10 mouse cellular contexts compared by ENCODE assay signal in genomic region chr5:64196866-64197321, GRCm38 (mm10). TPM values are rescaled to one million over a fixed set of nuclear protein-coding genes. Genes with fewer than 3 reads are reported as not detected.
A peak's percentile ranks its signal among the peaks of the same experiment; 100 is the strongest.
DNase-seq lines count a peak whose midpoint lies in the region; ATAC-seq lines count a peak whose summit lies in the region.
"Had no signal": no experiment of that assay in that cellular context is flagged by ENCODE, and none has a peak within 500 bp of the region (broad histone marks: within the 10 kb centered on the region; RNA-seq: fewer than 3 reads in every experiment).

No protein-coding gene starts in this region.

- no peak overlapping the region for H3K9ac ChIP-seq in hindbrain, embryonic 16.5 days (ENCODE audit: low read depth, low read length)
- no peak overlapping the region for H3K9ac ChIP-seq in hindbrain, embryonic 11.5 days (ENCODE audit: low read depth, low read length)
- no peak overlapping the region for H3K9ac ChIP-seq in forebrain, embryonic 11.5 days (ENCODE audit: low read length)

- H3K4me2 ChIP-seq in hindbrain, embryonic 16.5 days (ENCODE audit: low read length) = no peak overlapping the region
- H3K4me2 ChIP-seq in hindbrain, embryonic 11.5 days (replicated peaks; ENCODE audit: low read depth, low read length) = no peak overlapping the region
- H3K4me2 ChIP-seq in forebrain, embryonic 11.5 days (ENCODE audit: low read depth, low read length, severe bottlenecking) = no peak overlapping the region
- H3K4me2 ChIP-seq: liver, embryonic 11.5 days had no signal

- 0 out of 2 replicates have a peak, but pooled peaks cover 5% of the 10 kb centered on the region for H3K4me1 ChIP-seq in hindbrain, embryonic 16.5 days (ENCODE audit: control insufficient read depth, insufficient read depth, low read depth, low read length)
- H3K4me1 ChIP-seq in hindbrain, embryonic 11.5 days (replicated peaks; ENCODE audit: control insufficient read depth, insufficient read depth, low read length) = no peaks in the 10 kb centered on the region
- no peaks in the 10 kb centered on the region for H3K4me1 ChIP-seq in limb, embryonic 10.5 days
- H3K4me1 ChIP-seq in forebrain, embryonic 11.5 days (replicated peaks; ENCODE audit: control insufficient read depth, insufficient read depth, low read length) = no peaks in the 10 kb centered on the region

- DNase-seq in adrenal gland, adult 2 months = peak; percentile 48
- no peak for DNase-seq in adrenal gland, adult 8-10 months
- no peak for DNase-seq in hindbrain, embryonic 11.5 days (ENCODE audit: low spot score)
- DNase-seq in adrenal gland, postnatal 14 days = peak; percentile 13
- peak; percentile 35 for DNase-seq in kidney, postnatal 14 days
- DNase-seq in limb, embryonic 10.5 days (ENCODE audit: low spot score) = no peak
- DNase-seq in forebrain, embryonic 11.5 days (ENCODE audit: low spot score) = no peak
- DNase-seq: B cell, adult 2 months had no signal

- no peaks in the 10 kb centered on the region for H3K36me3 ChIP-seq in hindbrain, embryonic 16.5 days (ENCODE audit: control insufficient read depth, insufficient read depth, low read length)
- H3K36me3 ChIP-seq in hindbrain, embryonic 11.5 days (ENCODE audit: control insufficient read depth, insufficient read depth, low read length) = no peaks in the 10 kb centered on the region
- H3K36me3 ChIP-seq in limb, embryonic 10.5 days = no peaks in the 10 kb centered on the region
- no peaks in the 10 kb centered on the region; the same call in 1 of the 2 replicates for H3K36me3 ChIP-seq in forebrain, embryonic 11.5 days (ENCODE audit: control insufficient read depth, insufficient read depth, low read length)

- H3K9me3 ChIP-seq in hindbrain, embryonic 16.5 days (ENCODE audit: control insufficient read depth, low read length) = no peaks in the 10 kb centered on the region
- H3K9me3 ChIP-seq in hindbrain, embryonic 11.5 days (ENCODE audit: control insufficient read depth, low read length) = no peaks in the 10 kb centered on the region
- H3K9me3 ChIP-seq in limb, embryonic 10.5 days (replicated peaks) = no peaks in the 10 kb centered on the region
- no peaks in the 10 kb centered on the region for H3K9me3 ChIP-seq in forebrain, embryonic 11.5 days (ENCODE audit: control insufficient read depth, low read length)

- H3K27ac ChIP-seq in hindbrain, embryonic 16.5 days (ENCODE audit: low read depth, low read length) = no peak overlapping the region
- no peak overlapping the region for H3K27ac ChIP-seq in hindbrain, embryonic 11.5 days (ENCODE audit: low read depth, low read length)
- H3K27ac ChIP-seq in limb, embryonic 10.5 days = no peak overlapping the region
- no peak overlapping the region for H3K27ac ChIP-seq in forebrain, embryonic 11.5 days (ENCODE audit: low read depth, low read length)

- H3K27me3 ChIP-seq in hindbrain, embryonic 16.5 days (replicated peaks; ENCODE audit: control insufficient read depth, insufficient read depth, low read length) = no peaks in the 10 kb centered on the region
- H3K27me3 ChIP-seq in hindbrain, embryonic 11.5 days (ENCODE audit: control insufficient read depth, insufficient read depth, low read length) = no peaks in the 10 kb centered on the region
- H3K27me3 ChIP-seq in limb, embryonic 10.5 days (ENCODE audit: low read depth, poor library complexity, severe bottlenecking) = no peaks in the 10 kb centered on the region
- no peaks in the 10 kb centered on the region for H3K27me3 ChIP-seq in forebrain, embryonic 11.5 days (ENCODE audit: control insufficient read depth, insufficient read depth, low read length)

- H3K4me3 ChIP-seq in hindbrain, embryonic 16.5 days (ENCODE audit: low read length) = no peak overlapping the region
- H3K4me3 ChIP-seq in hindbrain, embryonic 11.5 days (ENCODE audit: low read depth, low read length) = no peak overlapping the region
- H3K4me3 ChIP-seq in limb, embryonic 10.5 days = no peak overlapping the region
- H3K4me3 ChIP-seq in forebrain, embryonic 11.5 days (ENCODE audit: low read depth, low read length) = no peak overlapping the region

- 0 out of 2 replicates have a peak, but pooled peaks have one; percentile 35 for ATAC-seq in hindbrain, embryonic 16.5 days
- no peak for ATAC-seq in hindbrain, embryonic 11.5 days (ENCODE audit: low FRiP score)
- no peak for ATAC-seq in forebrain, embryonic 11.5 days (replicated peaks; ENCODE audit: low FRiP score)

- 64% methylated on average over 5 of the region's 5 CpGs for WGBS in hindbrain, embryonic 16.5 days
- 71% methylated on average over 5 of the region's 5 CpGs for WGBS in hindbrain, embryonic 11.5 days
- WGBS in limb, embryonic 10.5 days = 73% methylated on average over 5 of the region's 5 CpGs
- WGBS in forebrain, embryonic 11.5 days = 85% methylated on average over 5 of the region's 5 CpGs

RNA-seq across cellular contexts. Expression of gene Tbc1d1, which starts 40.8 kb away (rescaled TPM):
- 10 to 100 TPM in 1 of 2 experiments, 1 to 10 TPM in 1; 9.7 to 14.2 TPM for total RNA-seq in adrenal gland, adult 2 months (2021)
- 7.4 and 10.2 TPM in 2 replicates for polyA plus RNA-seq in adrenal gland, adult 2 months (2012; rRNA removed)
- total RNA-seq in adrenal gland, adult 8-10 months (2022) = 10 to 100 TPM; 10.2 to 17.7 (median 14.7) TPM
- 10.9 and 12.3 TPM in 2 replicates for polyA plus RNA-seq in hindbrain, embryonic 16.5 days (2015; fragmentation: Nextera tagmentation; extraction: Ambion mirVana)
- polyA plus RNA-seq in hindbrain, embryonic 11.5 days (2014; fragmentation: Nextera tagmentation; extraction: Ambion mirVana) = 20.2 and 23.3 TPM in 2 replicates
- total RNA-seq in adrenal gland, postnatal 14 days (2021) = 14.7 and 17.5 TPM in 2 replicates
- polyA plus RNA-seq in limb, embryonic 10.5 days (2016; fragmentation: Nextera tagmentation; extraction: Ambion mirVana) = 31.8 and 35.0 TPM in 2 replicates
- 27.9 and 31.0 TPM in 2 replicates for polyA plus RNA-seq in forebrain, embryonic 11.5 days (2014; fragmentation: Nextera tagmentation; extraction: Ambion mirVana)

Comparison
In these comparisons a context has a peak if more than half of its experiments do, and no peak if none do; other contexts are left out.
1. DNase-seq: peak in adrenal gland, adult 2 months (single experiment), adrenal gland, postnatal 14 days (single experiment) and kidney, postnatal 14 days (single experiment); none in adrenal gland, adult 8-10 months (single experiment), hindbrain, embryonic 11.5 days (single experiment), limb, embryonic 10.5 days (single experiment) and forebrain, embryonic 11.5 days (single experiment).